8 mouse cellular contexts compared by ENCODE assay signal in the genomic region with DNA sequence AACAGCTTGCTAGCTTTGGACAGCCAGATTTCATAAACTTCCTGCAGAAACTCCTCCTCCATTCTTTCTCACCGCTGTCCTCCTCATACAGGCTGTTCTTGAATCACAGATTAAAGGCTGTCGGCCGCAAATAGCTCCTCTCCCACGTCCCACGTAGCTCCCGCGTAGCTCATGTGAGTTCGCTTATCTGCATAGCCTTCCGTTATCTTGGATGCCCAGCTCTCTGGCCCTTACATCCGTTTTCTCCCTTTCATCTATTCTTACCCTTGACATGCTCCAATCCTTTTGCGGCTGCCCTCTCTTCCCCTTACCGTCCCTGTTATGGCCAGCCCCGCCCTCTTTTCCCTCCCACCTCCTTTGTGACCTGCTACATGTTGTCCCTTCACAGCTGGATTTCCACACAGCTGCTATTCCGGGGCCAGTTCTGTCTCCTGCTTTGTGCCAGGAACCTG. TPM values are rescaled to one million over a fixed set of nuclear protein-coding genes. Genes with fewer than 3 reads are reported as not detected.
DNase-seq lines count a peak whose midpoint lies in the region; ATAC-seq and TF ChIP-seq lines count a peak whose summit lies in the region.

No protein-coding gene starts in this region.

- no peaks in the 10 kb centered on the region for H3K36me3 ChIP-seq in G1E (replicated peaks)
- no peaks in the 10 kb centered on the region for H3K36me3 ChIP-seq in intestine, embryonic 14.5 days (ENCODE audit: control insufficient read depth, insufficient read depth, low read length)
- H3K36me3 ChIP-seq in small intestine, adult 2 months (ENCODE audit: control insufficient read depth, insufficient read depth, low read length) = no peaks in the 10 kb centered on the region

- no peak overlapping the region for H3K27ac ChIP-seq in intestine, embryonic 14.5 days (ENCODE audit: low read depth)
- no peak overlapping the region for H3K27ac ChIP-seq in small intestine, adult 2 months (ENCODE audit: insufficient read depth, low read depth, low read length)

- 6% methylated on average over 14 of the region's 14 CpGs for WGBS in intestine, embryonic 14.5 days
- WGBS in small intestine, adult 2 months = 2% methylated on average over 14 of the region's 14 CpGs

- H3K4me2 ChIP-seq in intestine, embryonic 14.5 days (ENCODE audit: low read length) = peak overlapping the region; percentile 45

- peak overlapping the region; percentile 63; the same call in 1 of the 2 replicates for H3K4me3 ChIP-seq in G1E (ENCODE audit: low read depth, low read length)
- H3K4me3 ChIP-seq in intestine, embryonic 14.5 days (ENCODE audit: low read depth, low read length) = peak overlapping the region; percentile 18; the same call in 1 of the 2 replicates
- 0 out of 2 replicates have a peak overlapping the region, but pooled peaks have one; percentile 12 for H3K4me3 ChIP-seq in small intestine, adult 2 months (ENCODE audit: low read depth, low read length)

- peaks cover 69% of the 10 kb centered on the region for H3K4me1 ChIP-seq in G1E (ENCODE audit: insufficient read depth, low read depth, low read length)
- H3K4me1 ChIP-seq in intestine, embryonic 14.5 days (replicated peaks; ENCODE audit: control insufficient read depth, insufficient read depth, low read length) = peaks cover 12% of the 10 kb centered on the region; the same call in 1 of the 2 replicates
- 0 out of 2 replicates have a peak, but pooled peaks cover 3% of the 10 kb centered on the region for H3K4me1 ChIP-seq in small intestine, adult 2 months (ENCODE audit: control insufficient read depth, insufficient read depth, insufficient read length, low read length)

- peaks cover 6% of the 10 kb centered on the region; the same call in 1 of the 2 replicates for H3K9me3 ChIP-seq in G1E (replicated peaks)
- H3K9me3 ChIP-seq in intestine, embryonic 14.5 days (ENCODE audit: control insufficient read depth, low read length) = no peaks in the 10 kb centered on the region; the same call in 1 of the 2 replicates

- no peak for TF ChIP-seq POLR2A in small intestine, adult 2 months (IDR thresholded peaks at IDR 0.05; ENCODE audit: low read depth, low read length)

- ATAC-seq in G1E (ENCODE audit: extremely low read depth, insufficient number of reproducible peaks, low FRiP score, poor library complexity, severe bottlenecking) = peak; percentile 73
- no peak for ATAC-seq in intestine, embryonic 14.5 days (replicated peaks; ENCODE audit: low FRiP score, low TSS enrichment, low read depth)

- no peak for TF ChIP-seq CTCF in G1E (IDR thresholded peaks at IDR 0.05; ENCODE audit: low read depth, low read length)
- no peak for TF ChIP-seq CTCF in small intestine, adult 2 months (IDR thresholded peaks at IDR 0.05; ENCODE audit: extremely low read depth, insufficient read length, insufficient replicate concordance, low read depth, low read length)

- H3K9ac ChIP-seq in intestine, embryonic 14.5 days (ENCODE audit: low read length) = no peak overlapping the region

- DNase-seq in 416B (ENCODE audit: low read depth) (peak; percentile 100), G1E (ENCODE audit: low spot score) (peak; percentile 65)
- peak; percentile 71 to 79 for DNase-seq in frontal cortex, adult 2 months (ENCODE audit: extremely low spot score in 1 of 2, low spot score in 1 of 2)
- DNase-seq in intestine, embryonic 14.5 days (ENCODE audit: low spot score) = no peak
- peak; percentile 65 for DNase-seq in lung, postnatal 36 days
- no peak for DNase-seq in spleen, adult 18-20 months
- DNase-seq in adrenal gland, adult 8-10 months = no peak

- peaks cover 18% of the 10 kb centered on the region; the same call in 1 of the 2 replicates for H3K27me3 ChIP-seq in G1E (ENCODE audit: insufficient read depth, low read length)
- H3K27me3 ChIP-seq in intestine, embryonic 14.5 days (replicated peaks; ENCODE audit: control insufficient read depth, insufficient read depth, low read length) = no peaks in the 10 kb centered on the region
- no peaks in the 10 kb centered on the region for H3K27me3 ChIP-seq in small intestine, adult 2 months (ENCODE audit: control insufficient read depth, insufficient read depth, low read length)

RNA-seq across cellular contexts. Expression of gene Tbc1d7, which starts 20.5 kb away (rescaled TPM):
- total RNA-seq in G1E (2014; fragmentation: Nextera tagmentation) = 82.5 and 87.3 TPM in 2 replicates
- total RNA-seq in G1E (2017) = 9.4 and 18.2 TPM in 2 replicates
- polyA plus RNA-seq in G1E (2012) = 10.9 and 11.6 TPM in 2 replicates
- 31.6 and 35.8 TPM in 2 replicates for polyA plus RNA-seq in frontal cortex, adult 2 months (2012; rRNA removed)
- 45.0 and 45.6 TPM in 2 replicates for polyA plus RNA-seq in intestine, embryonic 14.5 days (2014; fragmentation: Nextera tagmentation; extraction: Ambion mirVana)
- polyA plus RNA-seq in small intestine, adult 2 months (2012; rRNA removed) = 1.5 and 4.0 TPM in 2 replicates
- total RNA-seq in adrenal gland, adult 8-10 months (2022) = 10 to 100 TPM; 13.2 to 19.1 (median 18.4) TPM

Comparison
In these comparisons a context has a peak if more than half of its experiments do, and no peak if none do; other contexts are left out.
1. DNase-seq: peak in 416B (single experiment), G1E (single experiment), frontal cortex, adult 2 months (2 of 2) and lung, postnatal 36 days (single experiment); none in intestine, embryonic 14.5 days (single experiment), spleen, adult 18-20 months (0 of 2) and adrenal gland, adult 8-10 months (single experiment).
2. H3K4me3 ChIP-seq: peak in every context shown above with its lines; median percentile 63 in G1E; 18 in intestine, embryonic 14.5 days; 12 in small intestine, adult 2 months.